Mouse (Mus musculus) liver, embryonic 18 days (tissue): ENCODE data around the gene Nusap1. TPM values are rescaled to one million over a fixed set of nuclear protein-coding genes. Genes with fewer than 3 reads are reported as not detected.

ENCODE experiments used
- polyA plus RNA-seq: library from polyadenylated mRNA; depleted of rRNA; stranded (reverse); fragments of >200 nt; gene quantifications from 2 replicates; pipeline ENCODE4 v1.2.3, GENCODE M21; 2012; rRNA removed

Nusap1 gene
- polyA plus RNA-seq, result 27.1 and 28.6 TPM in 2 replicates

DNA sequence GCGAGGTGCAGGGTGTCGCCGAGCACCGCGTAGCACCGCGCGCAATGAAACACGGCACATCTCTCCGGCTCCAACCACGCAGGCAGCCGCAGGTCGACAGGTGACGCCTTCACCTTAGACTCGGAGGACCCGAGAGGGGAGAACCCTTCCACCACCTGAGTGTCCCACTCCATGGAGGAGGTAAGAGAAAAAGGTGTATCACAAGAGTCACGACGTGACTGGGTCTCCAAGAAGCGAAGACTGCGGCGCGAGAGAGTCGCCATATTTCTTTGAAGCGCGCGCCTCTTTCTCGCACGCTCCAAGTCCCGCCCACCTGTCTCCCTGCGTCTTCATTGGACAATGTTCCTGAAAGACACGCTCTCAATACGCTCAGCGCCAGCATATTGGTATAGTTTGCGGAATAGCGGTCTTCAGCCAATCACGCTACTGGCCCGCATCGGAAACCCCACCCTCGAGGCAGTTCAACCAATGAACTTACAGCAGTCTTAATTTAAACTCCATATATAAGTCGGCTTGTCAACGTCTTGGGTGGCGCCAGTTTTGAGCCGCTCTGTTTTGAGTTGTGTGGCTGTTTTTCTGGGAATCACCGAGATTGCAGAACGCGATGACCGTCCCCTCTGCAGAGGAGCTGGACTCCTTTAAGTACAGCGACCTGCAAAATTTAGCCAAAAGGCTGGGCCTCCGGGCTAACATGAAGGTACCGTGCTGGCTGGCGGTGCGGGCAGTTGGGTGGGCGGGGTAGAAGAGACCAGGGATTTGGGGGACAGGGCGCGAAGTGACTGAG lies at the start of gene Nusap1, which contains the start of gene Oip5:
Gene Nusap1 (plus strand): TSS at position 100 of the 784 bp plus-strand sequence.
Gene Oip5 (minus strand): TSS at position 271 of the 784 bp plus-strand sequence.

GRCm38 (mm10) chr2:119662220-119663182 lies 44.4 kb downstream of the Nusap1 start, which contains the start of gene Ndufaf1:
Gene Ndufaf1, minus strand, starts transcription at chr2:119662827.

GRCm38 (mm10) chr2:119674525-119675214 lies 56.6 kb downstream of the Nusap1 start, which contains the start of gene Rtf1:
Gene Rtf1, plus strand, starts transcription at chr2:119675068.

Other genes starting within 250 kb of the Nusap1 start
- gene Ino80, start 140.6 kb upstream of the Nusap1 start, polyA plus RNA-seq, result 3.6 and 4.2 TPM in 2 replicates
- gene Exd1, start 70.7 kb upstream of the Nusap1 start, polyA plus RNA-seq, result 0.19 and 0.21 TPM in 2 replicates
- gene Chp1, start 70.6 kb upstream of the Nusap1 start, polyA plus RNA-seq, result 113 and 127 TPM in 2 replicates
- gene Oip5, start 171 bp downstream of the Nusap1 start, polyA plus RNA-seq, result 13.5 and 14.4 TPM in 2 replicates
- gene Ndufaf1, start 44.5 kb downstream of the Nusap1 start, polyA plus RNA-seq, result 11.0 and 11.3 TPM in 2 replicates
- 6.7 and 7.5 TPM in 2 replicates for gene Rtf1, start 56.8 kb downstream of the Nusap1 start, polyA plus RNA-seq
- gene Itpka, start 124.0 kb downstream of the Nusap1 start, polyA plus RNA-seq, result 3.9 and 5.6 TPM in 2 replicates
- 0.46 and 0.53 TPM in 2 replicates for gene Ltk, start 142.1 kb downstream of the Nusap1 start, polyA plus RNA-seq
- 3.9 and 4.5 TPM in 2 replicates for gene Rpap1, start 169.2 kb downstream of the Nusap1 start, polyA plus RNA-seq
- 0.56 and 0.59 TPM in 2 replicates for gene Tyro3, start 179.4 kb downstream of the Nusap1 start, polyA plus RNA-seq